Mouse (Mus musculus) lung, embryonic 14.5 days (tissue): ENCODE results near the gene Chn2. TPM values are rescaled to one million over a fixed set of nuclear protein-coding genes. Genes with fewer than 3 reads are reported as not detected.

Experiments
- ATAC-seq: fragments of 200-750 bp; cut with Nextera tagmentation; 2 replicates; pipeline ENCODE4 v1.8.0; 2017; ENCODE audit warnings: mild to moderate bottlenecking, moderate TSS enrichment, moderate library complexity; ENCODE audit not compliant: insufficient read depth
- DNase-seq: peaks from one replicate; pipeline ENCODE4 v3.0.0-alpha.2; 2015
- H3K27ac ChIP-seq: fragments of 300-500 bp; sonication (generic); 2 replicates; pipeline ENCODE4 v1.5.1; 2014; ENCODE audit warnings: low read depth, mild to moderate bottlenecking, moderate library complexity
- H3K27me3 ChIP-seq: fragments of 300-500 bp; sonication (generic); 2 replicates; pipeline ENCODE4 v1.6.1; 2014; ENCODE audit warnings: low read length, control low read depth; ENCODE audit not compliant: insufficient read depth
- H3K36me3 ChIP-seq: fragments of 300-500 bp; sonication (generic); 2 replicates; pipeline ENCODE4 v1.6.1; 2014; ENCODE audit warnings: control low read depth; ENCODE audit not compliant: insufficient read depth
- H3K4me1 ChIP-seq: fragments of 300-500 bp; sonication (generic); 2 replicates; pipeline ENCODE4 v1.6.1; 2014; ENCODE audit warnings: antibody characterized with exemption, control low read depth; ENCODE audit not compliant: insufficient read depth
- H3K4me2 ChIP-seq: fragments of 300-500 bp; sonication (generic); 2 replicates; pipeline ENCODE4 v1.6.1; 2014; ENCODE audit warnings: mild to moderate bottlenecking
- H3K4me3 ChIP-seq: fragments of 300-500 bp; sonication (generic); 2 replicates; pipeline ENCODE4 v1.5.1; 2014; ENCODE audit warnings: low read depth, low read length
- H3K9ac ChIP-seq: fragments of 300-500 bp; sonication (generic); 2 replicates; pipeline ENCODE4 v1.6.1; 2014
- H3K9me3 ChIP-seq: fragments of 300-500 bp; sonication (generic); 2 replicates; pipeline ENCODE4 v1.6.1; 2016; ENCODE audit warnings: low read depth, low read length, control low read depth
- CTCF ChIP-seq: IDR thresholded peaks from 2 replicates; pipeline ENCODE4 v1.5.1; 2016; ENCODE audit warnings: antibody characterized with exemption, low read depth
- WGBS: fragments of 180-500 bp; shearing (Covaris S2); extraction: QIAGEN DNeasy Blood & Tissue Kit; methylation state at CpG from one replicate; pipeline ENCODE4 v1.1.7; 2014; 5-methylcytosine and 5-hydroxymethylcytosine counted together
- polyA plus RNA-seq: library from polyadenylated mRNA; unstranded; fragments of >200 nt; fragmentation: Nextera tagmentation; extraction: Ambion mirVana; gene quantifications from 2 replicates; pipeline ENCODE4 v1.2.1, GENCODE M21; 2014

The Chn2 gene
- polyA plus RNA-seq, 1 experiment from 2014 or later = 18.1 TPM

DNA sequence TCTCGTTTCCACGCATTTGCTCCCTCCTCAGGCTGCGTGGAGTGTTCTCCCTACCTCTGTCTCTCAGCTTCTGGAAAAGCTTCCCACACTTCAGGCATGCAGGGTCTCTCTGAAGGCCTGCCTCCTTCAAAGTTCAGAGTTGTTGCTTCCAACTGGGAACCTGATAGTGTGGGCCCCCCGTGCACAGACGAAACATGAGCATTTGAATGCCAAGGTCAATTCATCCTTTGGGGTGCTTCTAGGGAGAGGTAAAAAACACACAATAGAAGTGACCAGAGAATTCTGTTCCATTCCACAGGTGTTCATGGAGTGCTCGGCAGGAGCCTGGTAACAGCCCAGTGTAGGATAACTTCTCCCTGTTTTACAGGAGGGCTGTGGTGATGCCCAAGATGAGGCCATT lies 44.7 kb downstream of the Chn2 start:
- no peak for TF ChIP-seq CTCF
- no peak overlapping the region for H3K27ac ChIP-seq
- ATAC-seq (no peak), DNase-seq (no peak)
- no peak overlapping the region for H3K4me3 ChIP-seq
- no peaks in the 10 kb centered on the region for H3K36me3 ChIP-seq
- H3K4me1 ChIP-seq = no peaks in the 10 kb centered on the region; the same call in 1 of the 2 replicates
- WGBS = 75% methylated on average over 6 of the region's 6 CpGs
- H3K4me2 ChIP-seq = no peak overlapping the region
- no peaks in the 10 kb centered on the region for H3K27me3 ChIP-seq
- H3K9ac ChIP-seq = no peak overlapping the region
- no peaks in the 10 kb centered on the region for H3K9me3 ChIP-seq

DNA sequence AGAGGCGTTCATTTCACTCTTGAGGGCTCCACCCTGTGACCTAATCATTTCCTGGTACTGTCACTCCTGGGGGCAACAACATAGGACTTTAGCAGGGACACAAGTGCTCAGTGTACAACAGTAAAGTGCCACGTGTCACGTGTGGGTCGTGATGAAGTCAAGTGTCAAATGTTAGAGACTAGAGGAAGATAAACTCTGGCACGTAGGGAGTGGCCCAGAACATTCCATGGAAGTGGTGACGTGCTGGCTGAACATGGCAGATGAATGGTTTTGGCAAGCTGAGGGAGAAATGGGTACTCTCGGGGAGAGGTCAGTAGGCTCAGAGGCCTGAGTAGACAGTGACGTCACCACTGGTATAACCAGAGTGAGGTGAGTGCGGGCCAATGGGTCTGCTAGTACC lies 45.7 kb downstream of the Chn2 start:
- no peak for TF ChIP-seq CTCF
- Histone ChIP-seq H3K9me3 (no peaks in the 10 kb centered on the region), H3K27me3 (no peaks in the 10 kb centered on the region), H3K4me2 (no peak overlapping the region), H3K4me3 (no peak overlapping the region), H3K9ac (no peak overlapping the region), H3K36me3 (no peaks in the 10 kb centered on the region), H3K4me1 (no peaks in the 10 kb centered on the region; the same call in 1 of the 2 replicates), H3K27ac (no peak overlapping the region)
- ATAC-seq = no peak
- no peak for DNase-seq
- WGBS = 60% methylated on average over 9 of the region's 9 CpGs

DNA sequence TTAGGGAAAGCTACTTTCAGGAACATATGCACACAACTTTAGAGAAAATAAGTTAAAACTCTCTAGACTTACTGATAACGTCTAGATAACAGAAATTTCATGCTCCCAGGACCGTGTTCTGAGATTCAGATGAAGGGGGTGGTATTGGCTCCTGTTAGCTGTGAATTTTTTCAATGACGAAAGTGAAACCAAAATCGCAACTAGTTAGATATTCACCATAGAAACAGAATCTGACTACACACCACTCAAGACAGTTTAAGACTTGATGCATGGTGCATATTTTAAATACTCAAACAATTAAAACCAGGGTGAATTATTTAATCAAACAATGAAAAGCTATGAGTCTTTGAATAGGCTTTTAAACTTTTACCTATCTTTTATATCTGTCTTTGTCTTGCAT lies 48.8 kb downstream of the Chn2 start:
- Histone ChIP-seq H3K36me3 (no peaks in the 10 kb centered on the region), H3K4me1 (no peaks in the 10 kb centered on the region; the same call in 1 of the 2 replicates), H3K9me3 (no peaks in the 10 kb centered on the region), H3K4me2 (no peak overlapping the region), H3K9ac (no peak overlapping the region), H3K27ac (no peak overlapping the region), H3K4me3 (no peak overlapping the region), H3K27me3 (no peaks in the 10 kb centered on the region)
- no peak for ATAC-seq
- DNase-seq = no peak
- TF ChIP-seq CTCF = no peak
- WGBS = 62% methylated on average over 4 of the region's 4 CpGs

DNA sequence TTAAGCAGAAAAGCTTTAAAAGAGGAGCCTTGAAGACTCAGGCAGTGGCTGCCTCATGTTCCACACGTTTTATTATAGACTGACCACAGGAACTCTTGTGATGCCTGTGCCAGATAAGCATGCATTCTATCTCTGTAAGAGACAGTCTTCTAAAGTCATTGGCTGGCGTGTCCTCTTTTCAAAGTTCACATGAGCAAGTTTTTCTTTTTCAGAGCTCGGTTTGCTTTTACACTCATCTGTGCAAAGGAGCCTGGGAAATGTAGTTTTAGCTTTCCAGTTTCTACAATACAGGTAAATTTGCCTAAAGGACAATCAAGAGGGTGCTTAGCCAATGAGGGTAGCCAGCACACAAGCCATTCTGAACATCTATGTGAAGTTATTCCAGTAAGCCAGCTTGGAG lies 51.5 kb downstream of the Chn2 start:
- no peaks in the 10 kb centered on the region for H3K27me3 ChIP-seq
- ATAC-seq = no peak

DNA sequence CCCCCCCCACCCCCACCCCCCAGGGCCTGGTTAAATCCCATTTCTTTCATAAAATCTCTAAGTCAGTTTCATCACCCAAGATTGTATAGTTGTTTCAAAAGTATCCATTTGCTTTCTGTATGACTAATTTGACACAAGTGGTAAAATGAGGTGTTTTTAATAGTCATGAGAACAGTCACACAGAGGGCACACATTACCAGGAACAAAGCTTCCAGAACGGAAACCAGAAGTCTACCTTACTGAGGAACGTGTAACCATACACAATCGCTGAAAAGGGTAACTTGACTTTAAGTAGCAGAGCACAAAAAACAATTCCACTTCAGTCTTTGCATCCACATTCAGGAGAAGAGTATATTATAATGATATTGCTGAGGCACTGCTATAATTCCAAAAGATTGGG lies 53.6 kb downstream of the Chn2 start:
- WGBS = 81% methylated on average over 3 of the region's 3 CpGs
- no peak overlapping the region for H3K4me2 ChIP-seq

More for the DNA sequence above, 51.5 kb downstream of the Chn2 start:
- WGBS = 49% methylated on average over 3 of the region's 3 CpGs
- Histone ChIP-seq H3K9ac (no peak overlapping the region), H3K4me1 (no peaks in the 10 kb centered on the region), H3K36me3 (no peaks in the 10 kb centered on the region), H3K4me2 (no peak overlapping the region), H3K27ac (no peak overlapping the region), H3K4me3 (no peak overlapping the region), H3K9me3 (no peaks in the 10 kb centered on the region)
- TF ChIP-seq CTCF = no peak
- no peak for DNase-seq

DNA sequence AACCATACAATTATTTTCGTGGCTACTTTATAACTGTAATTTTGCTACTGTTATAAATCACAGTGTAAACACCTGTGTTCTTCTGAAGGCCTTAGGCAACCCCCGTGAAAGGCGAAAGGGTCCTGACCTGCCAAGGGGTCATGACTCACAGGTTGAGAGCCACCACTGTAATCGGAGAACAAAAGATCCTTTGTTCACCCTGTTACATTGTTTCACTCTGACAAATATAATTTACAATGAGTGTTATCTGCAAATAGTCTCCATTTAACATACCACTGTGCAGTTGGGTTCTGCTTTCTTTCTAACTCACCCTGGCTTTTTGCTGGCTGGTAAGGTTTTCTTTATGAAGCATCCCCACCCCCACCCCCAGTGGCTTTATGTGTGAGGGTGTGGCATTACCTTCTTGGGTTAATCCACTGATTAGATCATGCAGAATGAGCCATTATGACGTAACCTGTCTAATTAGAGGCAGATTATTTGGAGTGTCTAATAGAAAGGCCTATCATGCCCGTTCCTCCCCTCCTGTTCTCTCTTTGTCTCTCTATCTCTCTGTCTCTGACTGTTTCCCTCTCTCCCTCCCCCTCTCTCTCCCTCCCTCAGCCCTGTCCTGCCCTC lies 56.9 kb downstream of the Chn2 start:
- Histone ChIP-seq H3K4me1 (peaks cover 11% of the 10 kb centered on the region), H3K4me2 (no peak overlapping the region), H3K36me3 (no peaks in the 10 kb centered on the region), H3K27me3 (no peaks in the 10 kb centered on the region), H3K4me3 (no peak overlapping the region), H3K9me3 (no peaks in the 10 kb centered on the region), H3K27ac (no peak overlapping the region), H3K9ac (no peak overlapping the region)
- ATAC-seq (no peak), DNase-seq (no peak)
- 51% methylated on average over 6 of the region's 6 CpGs for WGBS
- no peak for TF ChIP-seq CTCF

More for the DNA sequence above, 53.6 kb downstream of the Chn2 start:
- Histone ChIP-seq H3K4me1 (0 out of 2 replicates have a peak, but pooled peaks cover 4% of the 10 kb centered on the region), H3K27ac (no peak overlapping the region), H3K4me3 (no peak overlapping the region), H3K27me3 (no peaks in the 10 kb centered on the region), H3K36me3 (no peaks in the 10 kb centered on the region), H3K9ac (no peak overlapping the region), H3K9me3 (no peaks in the 10 kb centered on the region)
- TF ChIP-seq CTCF = no peak
- ATAC-seq = no peak
- no peak for DNase-seq

DNA sequence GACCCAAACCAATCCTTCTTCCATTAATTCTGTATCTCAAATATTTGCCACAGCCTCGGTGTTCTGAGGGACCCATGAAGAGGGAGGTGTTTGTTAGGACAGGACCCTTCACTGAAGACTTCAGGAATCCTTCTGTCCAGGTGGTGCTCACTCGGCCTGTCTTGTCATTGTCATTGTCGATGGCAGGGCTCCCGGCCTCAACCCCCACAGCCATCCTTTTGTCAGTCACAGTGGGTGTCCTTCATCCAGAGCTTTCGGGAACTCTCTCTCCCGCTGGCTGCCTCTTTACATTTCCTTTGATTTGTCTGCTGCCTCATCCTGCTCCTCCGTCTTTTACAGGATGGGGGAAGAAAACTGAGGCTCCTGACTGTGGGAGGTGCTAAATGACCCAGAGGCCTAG lies 57.5 kb downstream of the Chn2 start:
- Histone ChIP-seq H3K9me3 (no peaks in the 10 kb centered on the region), H3K27ac (no peak overlapping the region), H3K4me1 (peaks cover 11% of the 10 kb centered on the region), H3K9ac (no peak overlapping the region), H3K4me2 (no peak overlapping the region), H3K4me3 (no peak overlapping the region), H3K36me3 (no peaks in the 10 kb centered on the region), H3K27me3 (no peaks in the 10 kb centered on the region)
- 33% methylated on average over 7 of the region's 7 CpGs for WGBS
- no peak for ATAC-seq
- DNase-seq = no peak
- TF ChIP-seq CTCF = no peak
